Mouse (Mus musculus) C2C12 (cell line): ENCODE data around the gene Ern1. TPM values are rescaled to one million over a fixed set of nuclear protein-coding genes. Genes with fewer than 3 reads are reported as not detected.

Experiments used
- H3K27me3 ChIP-seq: one replicate; pipeline ENCODE4 v1.6.1; 2011; ENCODE audit not compliant: control insufficient read depth, insufficient read depth, insufficient read length
- H3K36me3 ChIP-seq: one replicate; pipeline ENCODE4 v1.6.1; 2011; ENCODE audit not compliant: control insufficient read depth, insufficient read depth
- H3K4me3 ChIP-seq: one replicate; pipeline ENCODE4 v1.5.1; 2011; ENCODE audit warnings: mild to moderate bottlenecking, control low read depth; ENCODE audit not compliant: poor library complexity, insufficient read depth, severe bottlenecking
- H3K79me2 ChIP-seq: one replicate; pipeline ENCODE4 v1.6.1; 2011; ENCODE audit not compliant: control insufficient read depth, insufficient read depth
- H3K79me3 ChIP-seq: one replicate; pipeline ENCODE4 v1.6.1; 2011; ENCODE audit warnings: low read depth, control low read depth
- H3ac ChIP-seq: one replicate; pipeline ENCODE3; 2011; ENCODE audit warnings: low read depth; ENCODE audit not compliant: control insufficient read depth, insufficient read length
- CEBPB ChIP-seq: IDR thresholded peaks from one replicate; pipeline ENCODE4 v1.6.1; 2011; ENCODE audit warnings: low read depth, mild to moderate bottlenecking, control low read depth, moderate library complexity
- CTCF ChIP-seq: IDR thresholded peaks from one replicate; pipeline ENCODE4 v1.5.1; 2011; ENCODE audit not compliant: control insufficient read depth, insufficient read depth, insufficient read length
- FOSL1 ChIP-seq: IDR thresholded peaks from one replicate; pipeline ENCODE4 v1.8.0; 2011; ENCODE audit warnings: mild to moderate bottlenecking, low read length; ENCODE audit not compliant: poor library complexity, insufficient read depth, severe bottlenecking
- MAX ChIP-seq: IDR thresholded peaks from one replicate; pipeline ENCODE4 v1.6.1; 2011; ENCODE audit warnings: mild to moderate bottlenecking, control low read depth
- MYOD1 ChIP-seq: IDR thresholded peaks from one replicate; pipeline ENCODE4 v1.6.1; 2011; ENCODE audit warnings: low read depth; ENCODE audit not compliant: control insufficient read depth, insufficient read length
- MYOG ChIP-seq: IDR thresholded peaks from one replicate; pipeline ENCODE4 v1.6.1; 2011; ENCODE audit not compliant: control insufficient read depth, insufficient read length; ENCODE audit errors: extremely low read depth
- USF1 ChIP-seq: IDR thresholded peaks from one replicate; pipeline ENCODE4 v1.6.1; 2011; ENCODE audit warnings: low read depth, mild to moderate bottlenecking, control low read depth, moderate library complexity
- polyA plus RNA-seq: library from polyadenylated mRNA; unstranded; fragments of >200 nt; fragmentation: generic; extraction: Trizol; gene quantifications from one replicate; pipeline ENCODE4 v1.2.1, GENCODE M21; 2012; ENCODE audit warnings: missing spikeins

Gene Ern1
- polyA plus RNA-seq, 1 experiment: 6.0 TPM

- TF ChIP-seq FOSL1 (no peak), CTCF (no peak), MYOG (no peak), MAX (no peak), CEBPB (no peak), USF1 (no peak), MYOD1 (no peak)
Observed at GRCm38 (mm10) chr11:106383051-106383790, 104.4 kb downstream of the Ern1 start.

GRCm38 (mm10) chr11:106382424-106382823 lies 105.2 kb downstream of the Ern1 start:
- H3K4me3 ChIP-seq: no peak overlapping the region
- H3K36me3 ChIP-seq: no peaks in the 10 kb centered on the region
- H3K79me3 ChIP-seq: no peaks in the 10 kb centered on the region
- no peak overlapping the region for H3ac ChIP-seq
- H3K27me3 ChIP-seq: peaks cover 26% of the 10 kb centered on the region
- H3K79me2 ChIP-seq: no peaks in the 10 kb centered on the region
- TF ChIP-seq CEBPB: no peak
- TF ChIP-seq USF1: no peak
- TF ChIP-seq MAX: no peak
- no peak for TF ChIP-seq FOSL1
- no peak for TF ChIP-seq CTCF
- no peak for TF ChIP-seq MYOG
- TF ChIP-seq MYOD1: no peak

More at GRCm38 (mm10) chr11:106383051-106383790, 104.4 kb downstream of the Ern1 start:
- Histone ChIP-seq H3ac (no peak overlapping the region), H3K36me3 (no peaks in the 10 kb centered on the region), H3K27me3 (peaks cover 18% of the 10 kb centered on the region), H3K79me2 (no peaks in the 10 kb centered on the region), H3K79me3 (no peaks in the 10 kb centered on the region), H3K4me3 (no peak overlapping the region)

GRCm38 (mm10) chr11:106381883-106382282 lies 105.8 kb downstream of the Ern1 start:
- Histone ChIP-seq H3K79me3 (no peaks in the 10 kb centered on the region), H3K27me3 (peaks cover 31% of the 10 kb centered on the region), H3K36me3 (no peaks in the 10 kb centered on the region), H3K79me2 (no peaks in the 10 kb centered on the region), H3ac (no peak overlapping the region), H3K4me3 (no peak overlapping the region)
- TF ChIP-seq USF1 (no peak), MAX (no peak), CTCF (no peak), CEBPB (no peak), MYOD1 (no peak), MYOG (no peak), FOSL1 (no peak)

- no peak overlapping the region for H3K4me3 ChIP-seq
- H3K79me2 ChIP-seq: no peaks in the 10 kb centered on the region
- no peaks in the 10 kb centered on the region for H3K36me3 ChIP-seq
- no peaks in the 10 kb centered on the region for H3K79me3 ChIP-seq
- TF ChIP-seq CTCF (no peak), MYOG (no peak), MYOD1 (no peak), FOSL1 (no peak), CEBPB (no peak), MAX (no peak), USF1 (no peak)
- peaks cover 40% of the 10 kb centered on the region for H3K27me3 ChIP-seq
- no peak overlapping the region for H3ac ChIP-seq
Observed at GRCm38 (mm10) chr11:106381011-106381410, 106.6 kb downstream of the Ern1 start.

- Histone ChIP-seq H3K27me3 (peaks cover 62% of the 10 kb centered on the region), H3K4me3 (no peak overlapping the region), H3K36me3 (no peaks in the 10 kb centered on the region), H3K79me2 (no peaks in the 10 kb centered on the region), H3K79me3 (no peaks in the 10 kb centered on the region), H3ac (no peak overlapping the region)
- TF ChIP-seq FOSL1 (no peak), USF1 (no peak), MAX (no peak), MYOD1 (no peak)
Observed at GRCm38 (mm10) chr11:106374979-106375378, 112.7 kb downstream of the Ern1 start.
